Mouse (Mus musculus) left cerebral cortex, postnatal 36 days (tissue): ENCODE data around the gene Scn1b. TPM values are rescaled to one million over a fixed set of nuclear protein-coding genes. Genes with fewer than 3 reads are reported as not detected.

Source experiments
- DNase-seq, 2 experiments: peaks; one replicate each; pipeline ENCODE4 v3.0.0; 2021 to 2022; ENCODE audit warnings: low spot score in 2 of 2, mixed read lengths in 1 of 2
- intact Hi-C: fragments of 180-260 bp; cut with DNase I; formaldehyde crosslinking; loops from one replicate; pipeline ENCODE4 v1.15.1; 2025
- total RNA-seq, 2 experiments: library from RNA; stranded (reverse); gene quantifications; 2 replicates each; pipeline ENCODE4 v1.2.3; 2021

The Scn1b gene
- total RNA-seq, 2 experiments from 2014 or later: 640 to 844 TPM

- intact Hi-C loops: loop anchor here (5.0 kb wide), 1 partner anchor 140 kb away; the partner anchor contains the start of gene Usf2
- peak; percentile 86 to 87 for DNase-seq
These were observed 29.1 kb downstream of the Scn1b start for GRCm38 (mm10) chr7:31097583-31098248.

- no peak for DNase-seq
- intact Hi-C loops: loop anchor here (1.0 to 5.0 kb wide), 2 partner anchors 38 to 140 kb away; partner anchors contain the start of genes Lgi4 and Usf2
These were observed 29.8 kb downstream of the Scn1b start for GRCm38 (mm10) chr7:31096892-31097564.

- intact Hi-C loops: loop anchor here (5.0 kb wide), 1 partner anchor 138 kb away; the partner anchor contains the start of gene Usf2
- no peak for DNase-seq
These were observed 31.9 kb downstream of the Scn1b start for GRCm38 (mm10) chr7:31094774-31095501.

- DNase-seq: no peak
- intact Hi-C loops: no loop called here
These were observed 37.1 kb downstream of the Scn1b start for GRCm38 (mm10) chr7:31089721-31090120.

GRCm38 (mm10) chr7:31088206-31088605, 38.6 kb downstream of the Scn1b start:
- DNase-seq: no peak
- intact Hi-C loops: no loop called here

- DNase-seq: no peak
- intact Hi-C loops: no loop called here
These were observed 39.5 kb downstream of the Scn1b start for GRCm38 (mm10) chr7:31087262-31087661.

GRCm38 (mm10) chr7:31086175-31086755, 40.5 kb downstream of the Scn1b start:
- no peak for DNase-seq
- intact Hi-C loops: no loop called here

GRCm38 (mm10) chr7:31085171-31085570, 41.6 kb downstream of the Scn1b start:
- no peak for DNase-seq
- intact Hi-C loops: no loop called here

- DNase-seq: no peak
- intact Hi-C loops: no loop called here
These were observed 42.7 kb downstream of the Scn1b start for GRCm38 (mm10) chr7:31084140-31084539.

GRCm38 (mm10) chr7:31082831-31083588, 43.8 kb downstream of the Scn1b start:
- DNase-seq: no peak
- intact Hi-C loops: no loop called here

- intact Hi-C loops: no loop called here
- no peak for DNase-seq
These were observed 44.7 kb downstream of the Scn1b start for GRCm38 (mm10) chr7:31082106-31082505.

GRCm38 (mm10) chr7:31081106-31081505, 45.7 kb downstream of the Scn1b start:
- DNase-seq: no peak
- intact Hi-C loops: no loop called here

GRCm38 (mm10) chr7:31080611-31081010, 46.2 kb downstream of the Scn1b start:
- DNase-seq: no peak
- intact Hi-C loops: no loop called here

GRCm38 (mm10) chr7:31079670-31080069, 47.1 kb downstream of the Scn1b start:
- intact Hi-C loops: loop anchor here (2.0 kb wide), 1 partner anchor 21 kb away; the partner anchor contains the start of gene Lgi4
- DNase-seq: no peak

- intact Hi-C loops: loop anchor here (2.0 kb wide), 1 partner anchor 19 kb away; the partner anchor contains the start of gene Lgi4
- DNase-seq: peak in 1 of 2 experiments; percentile 15
These were observed 48.8 kb downstream of the Scn1b start for GRCm38 (mm10) chr7:31077885-31078445.

- intact Hi-C loops: no loop called here
- DNase-seq: peak in 1 of 2 experiments; percentile 45
These were observed 49.3 kb downstream of the Scn1b start for GRCm38 (mm10) chr7:31077470-31077869.

GRCm38 (mm10) chr7:31076492-31076891, 50.3 kb downstream of the Scn1b start, which contains the start of gene Fxyd3:
TSS of gene Fxyd3 (minus strand) at chr7:31076704.
- intact Hi-C loops: no loop called here
- DNase-seq: no peak

GRCm38 (mm10) chr7:31074713-31075069, 52.1 kb downstream of the Scn1b start:
- DNase-seq: peak in 1 of 2 experiments; percentile 27
- intact Hi-C loops: no loop called here
